Mouse (Mus musculus): ENCODE data around the gene Olfr462. TPM values are rescaled to one million over a fixed set of nuclear protein-coding genes. Genes with fewer than 3 reads are reported as not detected.

Olfr462 gene
- polyA plus RNA-seq, 1 experiment from 2014 or later = not detected

DNA sequence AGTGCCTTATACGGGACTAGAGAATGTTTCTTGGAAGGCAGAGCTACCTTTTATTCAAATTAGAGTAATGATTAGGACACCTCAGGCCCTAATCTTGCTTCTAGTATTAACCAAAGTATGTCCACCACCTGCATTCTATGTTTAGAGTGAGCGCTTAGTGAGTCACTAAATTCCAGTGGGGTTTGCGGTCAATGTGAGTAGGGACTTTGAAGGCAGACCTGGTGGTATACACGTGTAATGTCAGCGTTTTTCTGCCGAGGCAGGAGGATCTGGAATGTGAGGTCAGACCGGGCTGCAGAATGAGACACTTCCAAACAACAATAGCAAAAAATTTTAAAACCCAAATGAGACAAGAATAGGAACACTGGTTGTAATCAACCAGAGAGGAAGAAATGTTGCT lies 37.5 kb downstream of the Olfr462 start:
- H3K36me3 ChIP-seq (ENCODE audit: control insufficient read depth, insufficient read depth) = no peaks in the 10 kb centered on the region
- no peak overlapping the region for H3K4me3 ChIP-seq (replicated peaks; ENCODE audit: low read length)
- no peaks in the 10 kb centered on the region for H3K9me3 ChIP-seq (ENCODE audit: control insufficient read depth, low read length)
- no peak overlapping the region for H3K9ac ChIP-seq (replicated peaks; ENCODE audit: low read depth, low read length)
- no peak for ATAC-seq
- no peaks in the 10 kb centered on the region for H3K27me3 ChIP-seq (replicated peaks; ENCODE audit: control insufficient read depth, insufficient read depth, low read length)
- 87% methylated on average over 7 of the region's 7 CpGs for WGBS
- H3K27ac ChIP-seq (ENCODE audit: low read length) = no peak overlapping the region
- peaks cover 11% of the 10 kb centered on the region for H3K4me1 ChIP-seq (replicated peaks; ENCODE audit: control insufficient read depth, insufficient read depth, low read length)
- H3K4me2 ChIP-seq (ENCODE audit: low read length) = no peak overlapping the region

DNA sequence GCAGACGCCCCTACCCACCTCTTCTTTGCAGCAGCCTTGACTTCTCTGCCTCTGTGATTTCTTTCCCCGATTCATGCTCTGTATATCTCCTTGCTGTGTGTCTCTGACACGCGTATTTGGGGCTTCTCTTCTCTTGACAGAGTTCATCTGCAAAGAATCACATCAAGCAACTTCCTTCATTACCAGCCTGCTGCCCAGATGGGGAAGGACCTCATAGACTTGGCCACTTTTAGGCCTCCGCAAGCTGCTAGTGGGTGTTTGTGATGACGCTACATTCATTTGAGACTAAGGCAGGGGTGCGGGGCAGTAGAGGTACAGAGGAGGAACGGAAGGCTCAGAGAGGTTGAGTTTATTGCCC lies 38.5 kb downstream of the Olfr462 start:
- H3K9me3 ChIP-seq (ENCODE audit: control insufficient read depth, low read length) = no peaks in the 10 kb centered on the region
- no peaks in the 10 kb centered on the region for H3K36me3 ChIP-seq (ENCODE audit: control insufficient read depth, insufficient read depth)
- H3K27me3 ChIP-seq (replicated peaks; ENCODE audit: control insufficient read depth, insufficient read depth, low read length) = no peaks in the 10 kb centered on the region
- H3K27ac ChIP-seq (ENCODE audit: low read length) = peak overlapping the region; percentile 66
- H3K4me2 ChIP-seq (ENCODE audit: low read length) = peak overlapping the region; percentile 62
- H3K4me1 ChIP-seq (replicated peaks; ENCODE audit: control insufficient read depth, insufficient read depth, low read length) = peaks cover 11% of the 10 kb centered on the region
- peak overlapping the region; percentile 58 for H3K9ac ChIP-seq (replicated peaks; ENCODE audit: low read depth, low read length)
- ATAC-seq = peak; percentile 57
- 33% methylated on average over 8 of the region's 8 CpGs for WGBS
- H3K4me3 ChIP-seq (replicated peaks; ENCODE audit: low read length) = peak overlapping the region; percentile 53

DNA sequence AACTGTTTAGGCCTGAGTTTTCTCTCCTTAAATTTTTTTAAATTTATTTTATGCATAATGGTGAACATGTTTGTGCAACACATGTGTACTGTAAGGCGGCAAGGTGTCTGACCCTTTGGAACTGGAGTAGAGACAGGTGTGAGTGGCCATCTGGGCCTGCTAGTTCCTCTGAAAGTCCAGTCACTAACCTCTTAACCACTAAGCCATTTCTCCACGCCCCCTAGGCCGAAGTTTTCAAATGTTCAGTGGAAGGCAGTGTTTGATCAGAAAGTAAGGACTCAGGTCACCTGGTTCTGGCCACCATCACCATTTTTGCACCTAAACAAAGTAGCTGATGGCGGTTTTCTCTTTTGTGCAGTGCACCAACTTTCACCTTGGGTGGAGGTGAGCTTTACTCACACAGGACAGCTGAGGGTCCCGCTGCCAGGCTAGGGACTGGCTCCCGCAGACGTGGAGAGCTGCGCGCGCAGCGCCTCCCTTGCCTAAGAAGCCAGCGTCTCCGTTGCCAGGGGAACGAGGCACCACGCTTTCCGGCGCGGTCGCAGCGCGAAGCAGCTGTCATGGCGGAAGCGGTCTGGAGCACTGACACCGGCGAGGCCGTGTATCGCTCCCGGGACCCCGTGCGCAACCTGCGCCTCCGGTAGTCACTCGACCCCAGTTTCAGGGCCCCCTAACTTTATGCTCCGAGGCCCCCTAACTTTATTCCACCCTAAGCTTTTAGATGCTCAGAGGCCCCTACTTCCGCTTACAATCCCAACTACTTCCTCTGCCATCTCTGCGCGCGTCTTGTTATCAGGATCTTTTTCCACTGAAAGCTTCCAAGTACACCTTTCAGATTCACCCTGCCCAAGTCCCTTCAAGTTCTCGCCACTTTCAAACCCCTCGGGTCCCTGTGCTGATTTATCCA lies 39.1 kb downstream of the Olfr462 start, which contains the start of gene Mks1:
Gene Mks1 (plus strand): TSS at position 526 of the 907 bp plus-strand sequence.
- Histone ChIP-seq H3K4me3 (replicated peaks; ENCODE audit: low read length) (peak within 1 kb of the TSS; percentile 53), H3K4me1 (replicated peaks; ENCODE audit: control insufficient read depth, insufficient read depth, low read length) (peaks cover 11% of the 10 kb centered on the region), H3K36me3 (ENCODE audit: control insufficient read depth, insufficient read depth) (no peaks in the 10 kb centered on the region), H3K27me3 (replicated peaks; ENCODE audit: control insufficient read depth, insufficient read depth, low read length) (no peaks in the 10 kb centered on the region), H3K27ac (ENCODE audit: low read length) (peak within 1 kb of the TSS; percentile 66), H3K9me3 (ENCODE audit: control insufficient read depth, low read length) (no peaks in the 10 kb centered on the region), H3K9ac (replicated peaks; ENCODE audit: low read depth, low read length) (peak within 1 kb of the TSS; percentile 58), H3K4me2 (ENCODE audit: low read length) (peak within 1 kb of the TSS; percentile 62)
- peak; percentile 99 for ATAC-seq
- WGBS = 4% methylated on average over 40 of the region's 40 CpGs

DNA sequence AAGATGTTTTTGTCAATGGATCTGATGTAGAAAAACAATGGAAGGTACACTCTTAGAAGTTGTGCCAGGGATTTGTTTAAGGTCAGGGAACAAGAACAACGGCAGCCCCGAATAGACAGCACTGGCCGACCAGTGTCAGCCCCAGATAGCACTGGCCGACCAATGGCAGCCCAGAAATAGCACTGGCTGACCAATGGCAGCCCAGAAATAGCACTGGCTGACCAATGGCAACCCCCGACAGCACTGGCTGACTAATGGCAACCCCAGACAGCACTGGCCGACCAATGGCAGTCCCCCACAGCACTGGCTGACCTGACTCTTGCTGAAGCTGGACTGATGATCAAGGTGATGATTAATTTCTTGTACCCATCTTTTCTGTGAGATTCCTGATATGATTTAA lies 44.2 kb downstream of the Olfr462 start:
- no peak overlapping the region for H3K27ac ChIP-seq (ENCODE audit: low read length)
- H3K27me3 ChIP-seq (replicated peaks; ENCODE audit: control insufficient read depth, insufficient read depth, low read length) = no peaks in the 10 kb centered on the region
- no peak overlapping the region for H3K4me2 ChIP-seq (ENCODE audit: low read length)
- no peak for ATAC-seq
- no peak overlapping the region for H3K4me3 ChIP-seq (replicated peaks; ENCODE audit: low read length)
- peaks cover 4% of the 10 kb centered on the region; the same call in 1 of the 2 replicates for H3K4me1 ChIP-seq (replicated peaks; ENCODE audit: control insufficient read depth, insufficient read depth, low read length)
- H3K36me3 ChIP-seq (ENCODE audit: control insufficient read depth, insufficient read depth) = no peaks in the 10 kb centered on the region
- H3K9ac ChIP-seq (replicated peaks; ENCODE audit: low read depth, low read length) = no peak overlapping the region
- 62% methylated on average over 6 of the region's 6 CpGs for WGBS
- H3K9me3 ChIP-seq (ENCODE audit: control insufficient read depth, low read length) = no peaks in the 10 kb centered on the region

DNA sequence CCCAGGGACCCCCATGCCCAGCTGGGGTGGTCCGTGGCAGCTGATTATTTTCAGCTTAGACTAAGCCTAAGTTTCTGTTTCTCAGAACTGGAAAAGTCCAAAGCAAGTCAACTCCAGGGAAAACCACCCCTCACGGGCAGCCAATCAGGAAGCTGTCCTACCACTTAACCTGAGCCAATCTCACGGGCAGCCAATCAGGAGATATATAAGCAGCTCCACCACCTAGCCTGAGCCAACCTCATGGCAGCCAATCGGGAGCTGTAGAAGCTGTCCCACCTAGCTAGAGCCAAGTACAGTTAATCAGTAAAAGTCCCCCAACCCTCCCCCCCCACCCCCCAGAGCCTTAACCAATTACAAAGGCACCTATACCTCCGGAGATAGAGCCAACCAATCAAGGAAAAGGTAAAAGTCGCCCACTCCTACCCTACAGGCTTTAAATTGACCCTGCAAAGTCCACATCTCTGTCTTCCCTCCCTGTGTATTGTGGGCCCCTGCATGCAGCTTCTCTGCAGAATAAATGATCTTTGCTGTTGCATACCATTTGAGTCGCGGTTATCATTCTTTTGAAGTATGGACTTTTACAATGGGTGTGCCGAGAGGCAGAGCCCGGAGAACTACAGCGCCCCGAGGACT lies 45.0 kb downstream of the Olfr462 start:
- Histone ChIP-seq H3K9ac (replicated peaks; ENCODE audit: low read depth, low read length) (no peak overlapping the region), H3K36me3 (ENCODE audit: control insufficient read depth, insufficient read depth) (no peaks in the 10 kb centered on the region), H3K4me2 (ENCODE audit: low read length) (no peak overlapping the region), H3K9me3 (ENCODE audit: control insufficient read depth, low read length) (no peaks in the 10 kb centered on the region), H3K27ac (ENCODE audit: low read length) (no peak overlapping the region), H3K4me3 (replicated peaks; ENCODE audit: low read length) (no peak overlapping the region), H3K4me1 (replicated peaks; ENCODE audit: control insufficient read depth, insufficient read depth, low read length) (no peaks in the 10 kb centered on the region), H3K27me3 (replicated peaks; ENCODE audit: control insufficient read depth, insufficient read depth, low read length) (no peaks in the 10 kb centered on the region)
- 86% methylated on average over 12 of the region's 12 CpGs for WGBS
- no peak for ATAC-seq

DNA sequence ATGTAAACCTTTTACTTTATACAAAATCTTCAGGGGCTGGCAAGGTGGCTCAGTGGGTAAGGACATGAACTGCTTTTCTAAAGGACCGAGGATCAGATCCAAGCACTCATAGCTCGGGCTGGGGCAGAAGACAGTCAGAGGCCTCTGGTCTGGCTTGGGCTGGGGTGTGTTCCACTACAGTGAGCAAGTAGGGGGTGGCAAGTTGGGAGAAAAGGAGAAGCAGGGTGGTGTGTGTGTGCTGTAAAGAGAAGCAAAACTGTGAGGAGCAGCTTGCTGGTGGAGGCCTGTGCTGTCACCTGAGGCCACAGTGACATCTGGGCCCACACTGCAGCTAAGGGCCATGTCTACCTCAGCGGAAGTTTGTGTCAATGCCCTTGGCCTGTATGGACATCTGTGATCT lies 50.6 kb downstream of the Olfr462 start:
- Histone ChIP-seq H3K4me1 (replicated peaks; ENCODE audit: control insufficient read depth, insufficient read depth, low read length) (no peaks in the 10 kb centered on the region), H3K27ac (ENCODE audit: low read length) (no peak overlapping the region), H3K9me3 (ENCODE audit: control insufficient read depth, low read length) (no peaks in the 10 kb centered on the region), H3K36me3 (ENCODE audit: control insufficient read depth, insufficient read depth) (no peaks in the 10 kb centered on the region), H3K4me2 (ENCODE audit: low read length) (no peak overlapping the region), H3K9ac (replicated peaks; ENCODE audit: low read depth, low read length) (no peak overlapping the region), H3K27me3 (replicated peaks; ENCODE audit: control insufficient read depth, insufficient read depth, low read length) (no peaks in the 10 kb centered on the region), H3K4me3 (replicated peaks; ENCODE audit: low read length) (no peak overlapping the region)
- WGBS = 87% methylated on average over 3 of the region's 3 CpGs
- no peak for ATAC-seq

DNA sequence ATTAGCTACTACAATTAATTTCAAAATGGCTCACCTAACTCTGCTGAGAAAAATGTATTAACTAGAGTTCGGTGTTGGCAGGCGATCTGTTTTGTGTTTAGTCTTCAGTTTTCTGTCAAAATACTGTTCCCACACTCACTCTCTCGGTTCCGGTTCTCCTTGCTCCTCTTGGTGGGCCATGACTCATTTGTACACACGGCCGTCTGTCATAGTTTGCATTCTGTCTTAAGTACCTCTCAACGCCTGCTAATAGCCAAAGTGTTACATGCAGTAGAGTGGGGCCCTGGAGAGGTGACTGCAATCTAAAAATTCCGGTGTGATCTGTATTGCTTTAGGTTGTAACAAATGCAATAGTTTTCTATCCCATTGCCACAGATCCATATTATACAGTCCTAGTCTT lies 51.4 kb downstream of the Olfr462 start:
- no peak overlapping the region for H3K9ac ChIP-seq (replicated peaks; ENCODE audit: low read depth, low read length)
- no peak for ATAC-seq
- no peak overlapping the region for H3K4me3 ChIP-seq (replicated peaks; ENCODE audit: low read length)
- WGBS = 73% methylated on average over 8 of the region's 8 CpGs
- H3K4me1 ChIP-seq (replicated peaks; ENCODE audit: control insufficient read depth, insufficient read depth, low read length) = no peaks in the 10 kb centered on the region
- no peaks in the 10 kb centered on the region for H3K36me3 ChIP-seq (ENCODE audit: control insufficient read depth, insufficient read depth)
- no peak overlapping the region for H3K4me2 ChIP-seq (ENCODE audit: low read length)
- no peak overlapping the region for H3K27ac ChIP-seq (ENCODE audit: low read length)
- no peaks in the 10 kb centered on the region for H3K9me3 ChIP-seq (ENCODE audit: control insufficient read depth, low read length)
- H3K27me3 ChIP-seq (replicated peaks; ENCODE audit: control insufficient read depth, insufficient read depth, low read length) = no peaks in the 10 kb centered on the region

Other genes starting within 250 kb of the Olfr462 start
- 0.76 and 1.9 TPM in 2 replicates for gene Rnf43, start 229.5 kb downstream of the Olfr462 start, polyA plus RNA-seq (2015; fragmentation: Nextera tagmentation; extraction: Ambion mirVana)
- 133 and 147 TPM in 2 replicates for gene Supt4a, start 154.7 kb downstream of the Olfr462 start, polyA plus RNA-seq (2015; fragmentation: Nextera tagmentation; extraction: Ambion mirVana)
- 26.4 and 47.4 TPM in 2 replicates for gene Tspoap1, start 131.7 kb downstream of the Olfr462 start, polyA plus RNA-seq (2015; fragmentation: Nextera tagmentation; extraction: Ambion mirVana)
- gene Mpo, start 98.7 kb downstream of the Olfr462 start, polyA plus RNA-seq (2015; fragmentation: Nextera tagmentation; extraction: Ambion mirVana) = 0.29 and 0.80 TPM in 2 replicates
- gene Lpo, start 64.0 kb downstream of the Olfr462 start, polyA plus RNA-seq (2015; fragmentation: Nextera tagmentation; extraction: Ambion mirVana) = 0.42 and 0.48 TPM in 2 replicates
- 9.7 and 12.6 TPM in 2 replicates for gene Mks1, start 39.1 kb downstream of the Olfr462 start, polyA plus RNA-seq (2015; fragmentation: Nextera tagmentation; extraction: Ambion mirVana)
- gene Epx, start 16.7 kb downstream of the Olfr462 start, polyA plus RNA-seq (2015; fragmentation: Nextera tagmentation; extraction: Ambion mirVana) = 0.24 TPM in 1 of 2 replicates, not detected in the other
- not detected in 2 replicates for gene Olfr463, start 5.1 kb upstream of the Olfr462 start, polyA plus RNA-seq (2015; fragmentation: Nextera tagmentation; extraction: Ambion mirVana)
- gene Olfr464, start 28.7 kb upstream of the Olfr462 start, polyA plus RNA-seq (2015; fragmentation: Nextera tagmentation; extraction: Ambion mirVana) = not detected in 2 replicates
- 31.8 and 43.1 TPM in 2 replicates for gene Dynll2, start 95.3 kb upstream of the Olfr462 start, polyA plus RNA-seq (2015; fragmentation: Nextera tagmentation; extraction: Ambion mirVana)
- 290 and 334 TPM in 2 replicates for gene Srsf1, start 155.1 kb upstream of the Olfr462 start, polyA plus RNA-seq (2015; fragmentation: Nextera tagmentation; extraction: Ambion mirVana)
- gene Vezf1, start 176.0 kb upstream of the Olfr462 start, polyA plus RNA-seq (2015; fragmentation: Nextera tagmentation; extraction: Ambion mirVana) = 59.7 and 68.1 TPM in 2 replicates
- 36.0 and 40.3 TPM in 2 replicates for gene Cuedc1, start 205.8 kb upstream of the Olfr462 start, polyA plus RNA-seq (2015; fragmentation: Nextera tagmentation; extraction: Ambion mirVana)

All from forebrain, embryonic 16.5 days (tissue).